Mouse (Mus musculus) thymus, postnatal 0 days (tissue): ENCODE data around the gene Haus2. TPM values are rescaled to one million over a fixed set of nuclear protein-coding genes. Genes with fewer than 3 reads are reported as not detected.
"Not testable (repeated sequence)": the region's sequence is repeated elsewhere in the genome, so short reads cannot be mapped to it uniquely, and the experiment has no call there.

Experiments used
- DNase-seq: peaks from one replicate; pipeline ENCODE4 v3.0.0-alpha.2; 2015; ENCODE audit warnings: low spot score
- polyA plus RNA-seq: library from polyadenylated mRNA; unstranded; fragments of >200 nt; fragmentation: Nextera tagmentation; extraction: Ambion mirVana; gene quantifications from 2 replicates; pipeline ENCODE4 v1.2.1, GENCODE M21; 2015

Haus2 gene
- 20.5 and 25.8 TPM in 2 replicates for polyA plus RNA-seq

DNA sequence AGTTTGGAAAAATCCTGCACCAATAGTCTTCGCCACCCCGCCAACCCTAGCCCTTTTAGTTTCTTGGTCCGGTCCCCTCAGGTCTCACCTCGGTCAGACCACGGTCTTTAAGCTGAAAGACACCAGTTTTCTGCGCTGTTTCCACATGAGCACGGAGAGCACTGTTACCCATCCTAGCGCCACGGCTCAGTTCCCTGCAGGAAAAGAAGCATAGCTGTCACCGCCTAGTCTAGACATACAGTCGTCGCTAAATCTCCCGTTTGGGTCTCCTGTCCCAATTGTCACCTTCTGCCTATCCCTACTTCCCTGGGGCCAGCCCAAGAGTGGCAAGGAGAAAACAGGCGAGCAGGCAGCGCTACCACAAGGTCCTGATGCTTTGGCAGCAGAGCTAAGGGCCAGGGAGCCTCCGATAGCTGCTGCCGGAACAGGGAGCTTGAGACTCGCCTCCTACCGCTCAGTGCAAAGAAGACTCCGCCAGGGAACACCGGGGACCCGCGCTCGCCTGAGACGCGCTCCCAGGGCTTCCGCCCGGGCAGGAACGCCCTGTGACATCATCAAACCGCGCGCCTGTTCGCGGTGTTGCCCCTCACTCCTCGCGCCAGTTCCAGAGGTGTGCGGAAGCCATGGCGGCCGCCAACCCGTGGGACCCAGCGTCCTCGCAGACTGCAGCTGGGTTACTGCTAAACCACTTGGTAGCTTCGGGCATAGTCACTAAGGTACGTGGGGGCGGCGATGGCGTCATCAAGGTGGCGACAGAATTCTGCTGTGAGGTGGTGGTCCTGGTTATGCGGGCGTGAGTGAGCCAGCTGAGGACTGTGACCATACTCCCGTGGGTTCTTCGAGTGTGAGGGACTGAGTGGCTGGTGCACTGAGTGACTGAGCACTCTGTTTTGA, at the start of gene Haus2, which contains the start of gene Lrrc57:
Haus2 (plus strand) TSS at position 554 of the 894 bp plus-strand sequence.
Lrrc57 (minus strand) TSS at position 691 of the 894 bp plus-strand sequence.
- peak; percentile 95 for DNase-seq

DNA sequence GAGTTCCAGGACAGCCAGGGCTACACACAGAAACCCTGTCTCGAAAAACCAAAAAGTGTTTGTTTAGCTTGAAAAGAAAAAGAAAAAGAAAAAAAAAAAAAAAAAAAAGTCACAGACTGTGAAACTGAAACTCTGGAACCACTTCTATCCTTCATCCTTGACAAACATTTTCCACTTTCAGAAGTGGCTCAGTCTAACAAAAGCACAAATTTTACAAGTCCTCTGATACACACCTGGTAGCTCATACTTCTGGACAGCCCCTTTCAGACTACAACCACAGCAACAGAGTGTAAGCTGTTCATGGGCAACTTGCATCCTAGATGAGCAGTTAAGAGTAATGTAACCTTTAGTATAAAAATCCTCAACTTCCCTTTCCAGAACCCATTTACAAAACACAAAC, 47.7 kb upstream of the Haus2 start:
- DNase-seq = no peak

DNA sequence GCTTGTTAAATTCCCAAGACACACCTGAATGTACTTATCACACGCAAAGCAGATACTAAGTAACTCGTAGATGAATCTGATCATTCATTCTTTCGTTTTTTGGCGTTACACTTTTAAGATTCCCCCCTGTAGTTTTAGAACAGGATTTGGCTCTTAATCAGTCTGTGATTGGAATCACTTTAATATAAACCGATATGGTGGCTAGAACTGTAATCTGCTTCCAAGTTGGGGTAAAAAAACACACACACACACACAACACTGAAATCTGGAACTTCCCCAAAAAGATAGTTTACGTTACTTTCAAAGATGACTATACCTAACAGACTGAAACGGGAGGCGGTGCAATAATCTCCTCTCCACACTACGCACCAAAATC, 46.3 kb upstream of the Haus2 start:
- no peak for DNase-seq

DNA sequence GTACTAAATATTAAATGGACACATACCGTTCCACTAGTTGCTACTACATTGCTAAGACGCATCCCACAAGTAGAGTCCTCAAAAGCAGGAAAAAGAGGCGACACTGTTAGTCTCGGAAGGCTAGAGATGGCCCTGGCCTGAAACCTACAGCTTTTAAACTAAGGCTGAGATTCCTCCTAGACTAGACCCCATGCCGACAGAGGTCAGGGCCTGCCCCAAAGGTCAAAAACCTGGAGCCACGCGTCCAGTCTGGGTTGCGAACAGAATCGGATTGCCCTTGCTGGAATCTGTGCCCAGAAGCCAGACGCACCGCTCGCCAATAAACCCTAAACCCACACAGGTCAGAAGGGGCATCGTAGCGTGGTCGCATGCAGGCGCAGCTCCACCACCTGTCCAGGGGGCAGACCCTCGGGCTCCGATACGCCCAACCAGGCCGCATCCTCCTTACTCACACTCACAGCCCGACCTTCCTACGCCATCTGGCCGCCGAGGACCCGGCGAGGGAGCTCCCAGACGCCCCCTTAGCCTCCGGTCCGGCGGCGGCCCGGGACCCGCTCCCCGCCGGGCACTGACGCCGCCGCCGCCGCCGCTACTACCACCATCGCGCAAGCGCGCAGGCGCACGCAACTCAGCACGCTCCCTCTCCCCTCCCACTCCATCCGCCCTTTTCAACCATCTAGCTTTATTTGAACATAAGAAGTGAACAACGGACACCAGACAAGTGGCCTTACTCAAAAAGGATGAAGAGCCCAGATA, 45.8 kb upstream of the Haus2 start, which contains the start of gene Zfp106:
Zfp106 (minus strand) TSS at position 609 of the 756 bp plus-strand sequence.
- DNase-seq = peak; percentile 90

GRCm38 (mm10) chr2:120564548-120565188, 44.5 kb upstream of the Haus2 start:
- DNase-seq = not testable (repeated sequence)

DNA sequence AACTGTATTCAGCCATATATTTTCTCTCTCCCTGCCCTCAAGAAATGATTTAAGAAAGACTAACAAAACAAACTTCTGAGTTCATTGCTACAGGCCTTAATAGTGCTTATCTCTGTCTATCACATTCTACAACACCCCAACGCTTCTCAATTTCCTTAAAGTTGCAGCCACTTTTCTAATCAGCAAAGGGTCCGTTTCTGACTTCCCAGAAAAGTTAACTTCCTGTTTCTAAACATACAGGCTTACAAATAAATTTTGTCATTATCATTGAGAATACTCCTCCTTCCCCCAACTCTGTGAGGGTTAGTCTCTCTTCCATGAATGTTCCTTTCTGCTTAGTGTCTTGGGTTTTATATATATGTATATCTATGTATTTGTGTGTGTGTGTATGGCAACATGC, 43.8 kb upstream of the Haus2 start:
- DNase-seq = no peak

DNA sequence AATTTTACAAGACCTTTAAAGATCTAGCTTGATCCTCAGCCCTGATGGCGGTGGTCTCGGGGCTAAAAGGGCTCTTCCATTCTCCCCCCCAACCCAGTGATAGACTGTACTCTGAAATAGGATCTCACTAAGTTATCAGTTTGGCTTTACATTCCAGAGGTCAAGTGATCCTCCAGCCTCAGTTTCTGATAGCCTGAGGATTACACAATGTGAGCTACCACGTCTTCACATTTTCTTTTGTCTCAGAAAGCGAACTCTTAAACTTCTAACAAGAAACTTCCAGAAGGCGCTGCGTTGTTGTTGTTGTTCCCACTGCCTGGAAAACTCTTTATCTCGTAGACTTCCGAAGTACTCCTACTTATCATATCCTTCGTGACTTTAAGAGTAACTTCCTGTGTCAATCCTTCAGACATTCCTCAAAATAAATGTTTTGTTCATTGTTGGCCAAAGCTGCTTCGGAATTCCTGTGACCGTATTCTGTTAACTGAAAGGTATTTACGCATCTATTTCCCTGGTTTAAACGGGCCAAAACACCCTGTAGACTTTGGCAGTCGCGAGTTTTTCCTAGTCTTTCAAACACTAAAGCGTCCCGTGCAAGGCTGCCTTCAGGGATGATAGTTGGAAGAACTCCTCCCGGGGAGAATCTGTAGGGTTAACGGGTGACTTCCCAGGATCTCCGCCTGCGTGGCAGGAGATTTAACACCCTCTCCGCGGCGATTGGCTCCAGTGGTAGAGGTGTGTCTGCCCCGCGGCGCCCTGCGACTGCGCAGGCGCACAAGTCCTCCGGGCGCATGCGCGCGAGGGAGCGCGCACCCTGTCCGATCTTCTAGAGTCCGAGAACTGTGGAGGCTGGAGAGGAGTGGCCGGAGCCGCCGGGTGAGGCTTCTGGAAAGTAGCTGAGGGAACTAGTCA, 42.0 kb upstream of the Haus2 start, which contains the start of gene Snap23:
Snap23 (plus strand) TSS at position 786 of the 912 bp plus-strand sequence.
- DNase-seq = peak; percentile 92

GRCm38 (mm10) chr2:120567798-120568320, 41.3 kb upstream of the Haus2 start:
- no peak for DNase-seq

GRCm38 (mm10) chr2:120571081-120571480, 38.1 kb upstream of the Haus2 start:
- DNase-seq = no peak

DNA sequence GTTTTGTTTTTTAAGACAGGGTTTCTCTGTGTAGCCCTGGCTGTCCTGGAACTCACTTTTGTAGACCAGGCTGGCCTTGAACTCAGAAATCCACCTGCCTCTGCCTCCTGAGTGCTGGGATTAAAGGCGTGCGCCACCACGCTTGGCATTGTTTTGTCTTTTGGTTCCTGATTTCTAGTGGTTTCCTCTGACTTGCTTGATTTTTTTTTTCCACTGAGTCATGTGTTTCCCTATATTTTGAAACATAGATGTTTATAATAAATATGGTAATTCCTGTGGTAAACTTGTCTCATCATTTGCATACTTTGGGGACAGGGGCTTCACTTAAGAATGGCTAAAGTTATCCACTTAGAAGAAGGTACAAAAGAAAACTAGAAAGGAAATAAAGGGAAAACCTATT, 37.0 kb upstream of the Haus2 start:
- not testable (repeated sequence) for DNase-seq

GRCm38 (mm10) chr2:120575121-120575520, 34.1 kb upstream of the Haus2 start:
- no peak for DNase-seq

GRCm38 (mm10) chr2:120575978-120576377, 33.2 kb upstream of the Haus2 start:
- DNase-seq = no peak

GRCm38 (mm10) chr2:120577799-120578198, 31.4 kb upstream of the Haus2 start:
- no peak for DNase-seq

DNA sequence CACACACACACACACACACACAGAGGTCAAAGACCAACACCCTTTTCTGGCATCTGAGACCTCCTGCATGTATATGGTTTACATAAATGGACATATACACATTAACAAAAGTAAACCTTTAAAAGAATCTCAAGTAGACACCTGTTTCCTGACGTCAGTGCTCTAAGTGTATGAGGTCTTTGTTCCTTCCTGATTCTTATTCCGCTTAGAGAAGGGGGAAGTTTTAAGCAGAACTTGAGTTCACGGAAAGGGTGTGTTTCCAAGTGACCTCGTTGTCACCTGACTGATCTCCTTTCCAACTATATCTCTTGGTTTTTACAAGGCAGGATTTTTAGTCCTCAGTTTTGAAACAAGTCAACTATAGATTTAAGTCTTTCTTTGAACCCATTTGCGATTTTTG, 30.9 kb upstream of the Haus2 start:
- peak; percentile 40 for DNase-seq

GRCm38 (mm10) chr2:120589759-120590158, 19.4 kb upstream of the Haus2 start:
- no peak for DNase-seq

GRCm38 (mm10) chr2:120592227-120592626, 17.0 kb upstream of the Haus2 start:
- DNase-seq = no peak

GRCm38 (mm10) chr2:120597734-120598133, 11.4 kb upstream of the Haus2 start:
- DNase-seq = no peak

- no peak for DNase-seq
These were observed 9.7 kb upstream of the Haus2 start for GRCm38 (mm10) chr2:120599506-120599905.

DNA sequence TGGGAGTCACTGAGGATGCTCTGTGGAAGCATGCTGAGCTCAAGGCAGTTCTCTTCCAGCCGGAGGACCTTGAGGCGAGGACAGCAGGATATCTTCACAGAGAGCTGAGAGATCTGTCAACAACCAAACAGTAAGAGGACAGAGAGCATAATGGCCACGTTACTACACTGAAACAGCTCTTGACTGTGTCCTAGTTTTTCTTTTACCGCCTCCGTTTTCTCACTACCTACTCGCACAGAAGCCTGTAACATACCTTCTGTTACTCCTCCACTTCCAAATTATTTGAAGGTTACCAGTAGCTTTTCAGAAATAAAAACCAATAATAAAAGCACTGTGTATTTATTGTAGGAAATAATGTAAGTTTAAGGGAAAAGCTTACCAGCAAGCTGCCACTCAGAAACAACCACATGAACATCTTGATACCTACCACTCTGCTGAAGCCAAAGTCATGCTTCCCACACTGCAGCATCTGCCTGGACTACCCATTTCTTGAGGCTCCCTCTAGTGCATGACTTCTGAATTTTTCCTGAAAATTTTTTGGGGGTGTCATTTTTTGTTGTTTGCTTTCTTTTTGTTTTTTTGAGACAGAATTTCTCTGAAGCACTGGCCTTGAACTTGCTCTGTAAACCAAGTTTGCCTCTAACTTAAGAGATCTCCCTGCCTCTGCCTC, 3.0 kb upstream of the Haus2 start:
- peak; percentile 55 for DNase-seq
